Mouse (Mus musculus) heart, postnatal 36 days (tissue): ENCODE data around the gene Arhgef19. TPM values are rescaled to one million over a fixed set of nuclear protein-coding genes. Genes with fewer than 3 reads are reported as not detected.

Experiments used
- DNase-seq, 2 experiments: peaks; one replicate each; pipeline ENCODE4 v3.0.0; 2021 to 2022
- intact Hi-C: fragments of 180-260 bp; cut with DNase I; formaldehyde crosslinking; loops from one replicate; pipeline ENCODE4 v1.15.1; 2025
- total RNA-seq, 2 experiments: library from RNA; stranded (reverse); gene quantifications; 2 replicates each; pipeline ENCODE4 v1.2.3; 2021

Arhgef19 gene
- total RNA-seq, 2 experiments from 2014 or later = 22.2 to 39.7 TPM

DNA sequence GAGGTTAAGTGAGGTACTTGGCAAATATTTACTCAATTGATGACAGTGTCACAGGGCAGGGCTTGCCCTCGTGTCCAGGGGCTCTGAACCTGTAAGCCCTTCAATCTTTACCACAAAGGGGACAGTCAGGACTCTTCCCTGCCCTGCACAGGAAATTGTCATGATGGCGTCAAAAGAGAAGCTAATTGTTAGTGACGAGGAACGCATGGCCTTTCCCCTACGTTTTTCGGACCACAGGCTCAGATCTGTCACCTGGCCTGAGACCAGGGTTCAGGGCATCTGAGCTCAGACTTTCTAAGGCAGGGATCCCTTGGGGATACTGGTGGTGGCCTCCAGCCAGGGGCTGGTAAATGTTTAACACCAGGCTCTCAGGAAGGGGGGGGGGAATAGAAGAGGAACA lies 41.9 kb downstream of the Arhgef19 start:
- intact Hi-C loops = no loop called here
- DNase-seq = no peak

DNA sequence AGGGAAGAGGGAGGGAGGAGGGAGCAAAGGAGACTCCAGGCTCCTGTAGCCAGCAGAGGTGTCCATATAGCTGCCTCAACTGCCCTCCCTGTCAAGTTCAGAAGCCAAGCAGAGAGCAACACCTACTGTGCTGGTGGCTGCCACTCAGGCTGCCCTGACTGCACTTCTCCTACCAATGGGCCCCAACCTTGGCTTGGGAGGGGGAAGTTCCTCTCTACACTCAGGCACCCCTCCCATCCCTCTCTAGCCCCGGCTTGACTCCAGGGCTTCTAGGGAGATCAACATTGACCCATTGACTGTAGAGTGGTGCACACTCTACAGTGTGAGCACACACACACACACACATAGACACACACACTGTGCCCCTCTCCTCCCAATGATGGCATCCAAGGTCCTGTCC lies 42.3 kb downstream of the Arhgef19 start:
- intact Hi-C loops = no loop called here
- DNase-seq = no peak

DNA sequence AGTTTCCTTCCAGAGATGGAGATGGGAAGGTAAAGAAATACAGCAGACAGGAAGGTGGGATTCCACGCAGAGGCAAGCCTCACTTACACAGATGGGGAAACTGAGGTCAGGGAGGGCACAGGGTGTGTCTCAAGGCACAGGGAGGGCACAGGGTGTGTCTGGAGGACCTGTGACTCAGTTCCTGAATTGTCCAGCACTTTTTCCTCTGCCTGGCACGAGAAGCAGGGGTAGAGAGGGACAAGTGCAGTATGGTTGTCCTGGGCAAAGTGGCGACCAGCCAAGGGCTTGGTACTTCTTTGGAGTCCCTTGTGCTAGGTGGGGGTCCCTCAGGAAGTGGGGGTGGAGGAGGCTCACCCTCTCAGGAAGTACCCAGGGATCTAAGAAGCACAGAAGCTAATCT lies 42.8 kb downstream of the Arhgef19 start:
- intact Hi-C loops = no loop called here
- DNase-seq = no peak

DNA sequence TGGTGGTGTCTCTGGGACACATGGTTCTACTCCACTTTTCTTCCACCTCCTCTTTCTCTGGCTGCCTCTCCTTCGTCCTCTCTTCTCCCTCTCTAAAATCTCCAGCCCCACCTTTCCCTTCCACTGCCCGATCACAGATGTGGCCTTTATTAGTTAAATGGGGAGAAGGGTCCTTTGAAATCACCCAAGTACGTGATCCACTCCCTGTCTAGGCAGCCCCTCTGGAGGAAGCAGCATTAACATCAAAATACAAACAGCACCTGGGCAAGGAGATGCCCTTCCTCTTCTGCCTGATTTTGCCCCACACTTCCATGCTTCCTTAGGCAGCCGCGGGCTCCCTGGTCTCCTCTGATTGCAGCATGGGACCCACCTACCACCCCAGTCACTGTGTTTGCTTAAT lies 43.3 kb downstream of the Arhgef19 start:
- DNase-seq = no peak
- intact Hi-C loops = no loop called here

DNA sequence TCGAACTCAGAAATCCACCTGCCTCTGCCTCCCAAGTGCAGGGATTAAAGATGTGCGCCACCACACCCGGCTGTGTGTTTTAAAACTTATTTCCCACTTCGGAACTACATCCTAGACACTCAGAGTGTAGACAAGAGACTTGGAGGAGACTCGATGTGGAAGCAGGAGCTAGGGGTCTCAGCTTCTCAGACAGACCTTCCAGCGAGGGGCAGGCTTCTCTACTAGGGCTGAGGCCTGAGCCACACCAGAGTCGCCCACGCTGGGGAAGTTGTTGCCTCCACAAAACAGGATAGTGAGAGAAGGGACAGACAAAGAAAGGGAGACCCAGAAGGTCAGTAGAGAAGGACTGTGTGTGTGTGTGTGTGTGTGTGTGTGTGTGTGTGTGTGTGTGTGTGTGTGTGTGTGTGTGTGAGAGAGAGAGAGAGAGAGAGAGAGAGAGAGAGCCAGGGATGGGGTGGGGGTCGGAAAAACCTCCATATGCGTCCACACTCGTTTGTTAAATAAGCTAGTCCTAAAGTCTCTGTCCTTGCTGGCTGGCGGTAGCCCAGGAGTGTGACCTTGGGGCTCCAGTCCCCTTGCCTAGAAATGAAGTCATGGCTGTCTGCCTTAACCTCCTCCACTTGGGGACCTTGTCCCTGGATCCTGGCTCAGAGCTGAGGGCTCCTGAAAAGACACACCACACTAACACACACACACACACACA lies 44.0 kb downstream of the Arhgef19 start:
- intact Hi-C loops = no loop called here
- no peak for DNase-seq

DNA sequence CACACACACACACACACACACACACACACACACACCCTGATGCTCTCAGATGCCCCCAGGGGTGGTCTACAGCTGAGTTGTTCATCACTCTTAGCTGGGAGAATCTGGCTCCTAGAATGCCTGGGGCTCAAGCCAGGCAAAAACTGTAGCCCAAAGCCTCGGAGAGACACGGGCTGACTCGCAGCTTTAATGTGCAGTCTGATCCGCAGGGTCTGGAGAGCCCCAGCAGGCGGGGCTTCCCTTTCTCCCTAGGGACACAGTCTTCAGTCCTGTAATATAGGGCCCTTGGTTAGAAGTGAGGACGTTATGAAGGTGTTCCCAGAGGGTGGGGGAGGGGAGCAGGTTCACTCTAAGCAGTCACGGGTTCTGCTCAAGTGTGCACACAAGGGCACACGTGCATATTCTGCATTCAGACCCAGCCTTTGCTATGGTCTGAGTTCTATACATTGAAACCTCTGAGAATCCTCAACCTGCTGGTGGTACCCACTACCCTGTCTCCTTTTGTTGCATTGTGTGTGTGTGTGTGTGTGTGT lies 44.6 kb downstream of the Arhgef19 start:
- intact Hi-C loops = no loop called here
- DNase-seq = no peak

DNA sequence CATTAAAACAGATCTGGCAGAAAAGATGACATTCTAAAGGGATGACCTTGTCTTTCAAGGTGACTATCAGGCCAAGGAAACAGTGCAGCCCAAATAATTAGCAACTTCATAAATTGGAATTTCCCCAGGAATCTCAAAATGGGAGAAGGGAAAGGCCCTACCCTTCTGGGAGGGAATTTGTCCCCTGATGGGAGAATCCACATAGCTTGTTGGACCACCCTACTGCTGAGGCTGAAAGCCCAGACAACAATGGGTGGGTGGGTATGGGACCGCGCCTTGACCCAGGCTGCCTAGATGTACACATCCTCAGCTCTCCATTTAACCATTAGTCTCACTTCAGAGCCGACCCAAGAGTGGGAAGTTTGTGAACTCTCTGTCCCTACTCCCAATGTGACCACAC lies 45.2 kb downstream of the Arhgef19 start:
- DNase-seq = no peak
- intact Hi-C loops = no loop called here

DNA sequence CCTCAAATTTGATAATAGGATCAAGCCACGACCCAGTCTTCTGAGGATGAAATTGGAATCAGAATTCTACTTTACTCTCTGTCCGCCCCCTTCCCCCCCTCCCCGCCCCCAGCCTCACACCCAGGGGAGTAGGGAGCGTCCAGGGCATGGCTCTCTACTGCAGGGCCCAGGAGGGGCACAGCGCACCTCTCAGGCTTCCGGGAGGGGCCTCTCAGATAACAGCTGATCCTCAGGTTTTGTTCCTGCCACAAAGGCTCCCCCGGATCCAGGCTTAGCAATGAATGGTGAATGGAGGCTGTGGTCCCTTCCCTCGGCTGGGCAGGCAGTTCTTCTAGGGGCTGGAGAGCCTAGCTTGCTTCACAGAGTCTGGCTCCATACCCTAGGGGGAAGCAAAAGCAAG lies 45.8 kb downstream of the Arhgef19 start:
- intact Hi-C loops = no loop called here
- no peak for DNase-seq

DNA sequence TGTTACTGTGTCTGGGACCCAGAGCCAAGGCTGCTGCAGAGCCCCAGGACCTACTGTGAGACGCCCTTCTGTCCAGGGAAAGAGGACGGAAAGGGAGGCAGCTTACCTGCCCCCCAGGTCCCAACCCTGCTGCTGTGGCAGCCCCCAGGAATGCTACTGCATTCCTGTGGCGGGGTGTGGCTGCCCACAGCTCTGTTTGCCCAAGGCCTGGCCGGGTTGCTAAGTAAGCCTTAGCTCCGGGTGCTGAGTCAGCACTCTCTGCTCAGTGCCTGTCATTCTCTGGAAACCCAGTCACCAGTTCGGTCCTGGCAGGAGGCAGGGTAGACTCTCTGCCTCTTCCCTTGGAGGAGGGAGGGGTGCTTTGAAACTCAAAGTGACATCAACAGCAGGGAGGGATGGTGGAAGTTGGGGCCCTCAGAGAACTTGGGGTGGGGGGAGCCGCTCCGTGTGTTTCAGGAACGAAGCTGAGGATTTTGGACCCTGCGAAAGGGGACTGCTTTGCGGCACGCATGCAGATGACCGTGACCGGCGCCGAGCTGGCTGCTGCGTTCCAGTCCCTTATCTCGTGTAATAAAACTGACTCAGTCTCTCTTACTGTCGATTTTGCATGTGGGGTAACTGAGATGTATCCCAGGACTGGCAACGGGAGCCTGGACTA lies 47.7 kb downstream of the Arhgef19 start:
- DNase-seq = no peak
- intact Hi-C loops = no loop called here

DNA sequence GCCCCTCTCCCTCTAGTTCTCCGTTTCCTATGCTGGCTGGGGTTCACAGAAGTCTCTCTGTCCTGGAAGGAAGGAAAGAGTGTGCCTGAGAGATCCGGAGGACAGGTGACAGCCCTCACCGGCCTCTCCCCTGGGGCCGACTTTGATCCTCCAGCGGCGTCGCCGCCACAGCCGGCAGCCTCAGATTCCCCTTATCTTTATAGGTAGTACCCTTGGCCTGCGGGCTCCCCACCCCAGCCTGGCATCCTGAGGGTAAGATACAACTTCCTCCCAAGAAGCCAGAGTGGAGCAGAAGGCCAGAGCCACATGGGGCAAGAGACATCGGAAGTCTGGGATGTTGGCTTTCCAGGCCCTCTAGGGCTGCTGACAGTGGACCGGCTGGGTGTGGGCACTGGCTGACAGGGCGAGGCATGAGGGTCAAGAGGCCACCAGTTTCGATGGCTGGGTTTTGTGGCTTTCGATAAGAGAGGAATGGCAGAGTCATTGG lies 48.3 kb downstream of the Arhgef19 start:
- no peak for DNase-seq
- intact Hi-C loops = no loop called here

DNA sequence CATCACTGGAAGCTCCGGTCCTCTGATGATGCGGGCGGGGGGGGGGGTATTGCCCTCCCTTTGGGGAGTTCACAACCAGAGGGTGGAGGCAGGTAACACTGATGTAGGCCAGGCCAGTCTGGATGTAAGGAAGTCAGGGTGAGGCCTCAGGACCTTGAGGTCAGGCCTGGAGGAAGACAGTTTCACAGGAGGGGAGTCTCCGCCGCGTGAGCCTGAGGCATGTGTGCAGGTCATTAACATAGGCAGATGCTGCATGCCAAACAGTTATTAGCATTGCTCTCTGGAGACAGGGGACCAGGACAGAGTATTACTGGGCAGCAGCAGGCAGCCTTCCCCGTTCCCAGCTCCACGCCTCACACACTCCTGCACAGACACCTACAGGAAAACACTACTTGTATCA lies 48.9 kb downstream of the Arhgef19 start:
- intact Hi-C loops = no loop called here
- DNase-seq = no peak

DNA sequence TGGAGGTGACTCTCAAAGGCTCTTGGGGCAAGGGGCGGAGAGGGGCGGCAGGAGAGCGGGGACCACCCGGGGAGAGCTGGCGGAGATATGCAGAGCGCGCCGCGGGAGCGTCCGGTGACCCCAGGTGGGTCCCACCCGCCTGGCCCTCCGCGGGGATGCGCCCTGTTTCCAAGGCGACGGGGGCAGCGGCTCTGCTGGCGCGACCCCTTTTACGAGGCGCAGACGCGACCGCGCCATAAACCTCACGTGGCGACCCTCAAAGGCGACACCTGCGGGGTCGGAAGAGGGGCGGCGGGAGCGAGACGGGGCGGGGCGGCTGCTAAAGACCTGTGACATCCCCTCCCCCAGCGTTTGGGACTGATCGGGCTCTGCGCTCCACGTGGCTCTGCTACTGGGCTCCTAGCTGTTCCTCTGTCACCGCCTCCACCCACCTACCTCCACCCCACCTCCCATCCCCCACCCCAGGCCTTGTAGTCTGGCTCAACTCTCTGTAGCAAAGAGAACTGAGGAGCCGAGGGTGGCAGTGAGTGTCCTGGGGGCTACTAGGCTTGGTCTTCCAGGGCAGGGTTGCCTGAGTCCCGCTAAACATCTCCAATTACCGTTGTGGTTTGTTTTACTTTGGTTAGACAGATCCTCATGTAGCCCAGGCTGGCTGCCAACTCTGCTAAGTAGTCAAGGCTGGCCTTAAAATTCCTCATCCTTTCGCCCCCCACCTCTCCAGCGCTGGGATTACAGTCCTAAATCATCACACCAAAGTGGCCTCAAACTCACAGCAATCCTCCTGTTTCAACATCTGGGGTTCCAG lies 52.5 kb downstream of the Arhgef19 start:
- intact Hi-C loops = no loop called here
- no peak for DNase-seq

DNA sequence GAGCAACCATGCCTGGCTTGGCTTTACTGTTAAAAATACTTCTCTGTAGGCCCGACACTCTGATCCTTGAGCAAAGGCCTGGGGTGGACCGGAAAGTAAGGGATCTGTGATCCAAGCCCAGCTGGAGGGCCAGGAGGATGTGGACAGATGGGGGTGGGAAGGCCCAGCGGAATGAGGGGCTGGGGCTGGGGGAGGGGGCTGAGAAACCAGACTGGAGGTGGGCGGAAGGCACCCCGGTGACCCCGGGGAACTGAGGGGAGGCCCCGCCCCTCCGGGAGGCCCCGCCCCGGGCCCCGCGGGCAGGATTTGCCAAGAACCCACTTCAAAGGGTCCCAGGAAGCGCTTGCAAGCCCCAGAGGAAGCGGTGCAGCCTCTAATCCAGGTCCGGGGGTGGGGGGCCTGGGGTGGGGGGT lies 56.5 kb downstream of the Arhgef19 start:
- intact Hi-C loops = no loop called here
- DNase-seq = no peak

DNA sequence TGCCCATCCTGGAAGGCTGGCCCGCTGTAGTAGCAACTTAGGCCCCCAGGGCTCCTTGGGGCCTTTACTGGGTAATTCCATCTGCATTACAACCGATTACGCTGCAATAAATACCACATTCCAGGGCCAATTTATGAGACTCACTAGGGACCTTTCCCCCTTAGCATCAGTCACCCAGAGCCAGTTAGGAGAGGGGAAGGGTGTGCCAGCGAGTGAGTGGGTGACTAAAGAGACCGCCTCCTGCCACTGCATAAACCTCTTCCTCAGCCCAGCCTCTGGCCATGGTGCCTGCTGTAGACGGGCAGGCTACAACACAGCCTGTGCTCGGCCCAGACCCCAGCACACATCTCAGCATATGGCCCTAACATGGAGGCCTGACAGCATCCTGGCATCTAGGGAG lies 58.6 kb downstream of the Arhgef19 start:
- no peak for DNase-seq
- intact Hi-C loops = no loop called here

DNA sequence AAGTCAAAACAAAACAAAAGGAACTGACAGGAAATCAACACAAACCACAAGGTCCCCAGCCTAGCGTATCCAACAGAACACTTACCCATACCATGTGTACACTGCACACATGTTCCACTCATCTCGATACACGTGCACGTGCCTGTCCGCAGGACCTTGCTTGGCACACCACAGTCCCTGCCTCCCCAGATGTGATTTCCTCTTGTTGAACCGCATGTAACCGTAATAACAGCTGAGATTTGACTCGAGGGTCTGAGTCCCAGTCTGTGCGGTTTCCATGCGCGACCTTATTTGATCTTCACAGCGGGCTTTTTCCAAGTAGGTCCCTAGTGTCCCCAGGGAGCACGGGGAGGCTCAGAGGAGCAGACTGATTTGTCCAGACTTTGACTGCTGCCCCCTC lies 60.1 kb downstream of the Arhgef19 start:
- intact Hi-C loops = no loop called here
- no peak for DNase-seq

DNA sequence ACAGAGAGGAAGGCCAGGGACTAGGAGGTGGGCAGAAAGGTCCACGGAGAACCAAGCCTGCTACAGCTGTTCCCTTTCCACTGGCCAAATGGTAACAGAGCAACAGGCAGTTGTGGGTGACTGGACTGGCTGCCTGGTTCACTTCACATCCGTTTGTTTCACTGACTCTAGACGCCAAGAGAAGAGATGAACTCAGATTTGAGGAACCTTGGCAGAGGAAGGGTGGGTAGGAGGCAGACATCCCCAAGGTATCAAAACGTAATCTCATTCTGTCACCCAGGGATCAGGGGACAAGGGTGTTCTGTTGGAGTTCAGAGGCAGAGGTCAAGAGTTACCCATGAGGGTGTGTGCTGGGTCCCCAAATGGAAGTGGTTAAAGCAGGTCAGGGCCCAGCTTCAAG lies 60.9 kb downstream of the Arhgef19 start:
- intact Hi-C loops = no loop called here
- no peak for DNase-seq

DNA sequence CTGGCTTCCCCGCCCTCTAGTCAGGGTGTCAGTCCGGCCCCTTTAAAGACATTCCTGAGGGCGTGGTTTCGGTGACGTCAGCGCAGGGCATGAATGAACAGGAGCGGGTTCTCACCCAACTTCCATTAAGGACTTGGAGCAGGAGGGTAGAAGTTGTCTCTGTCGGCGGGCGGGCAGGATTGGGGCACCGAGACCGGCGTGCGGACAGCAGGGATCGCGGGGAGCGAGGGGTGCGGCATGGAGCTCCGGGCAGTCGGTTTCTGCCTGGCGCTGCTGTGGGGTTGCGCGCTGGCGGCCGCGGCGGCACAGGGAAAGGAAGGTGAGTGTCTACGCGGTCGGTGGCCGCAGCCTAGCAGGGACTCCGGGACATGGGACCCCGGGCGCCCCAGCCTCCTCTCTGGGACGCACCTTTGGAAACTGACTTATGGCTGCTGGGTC lies 61.8 kb downstream of the Arhgef19 start, which contains the start of gene Epha2:
TSS of gene Epha2 (plus strand) at position 125 of the 438 bp plus-strand sequence.
- intact Hi-C loops = no loop called here
- DNase-seq = peak; percentile 91 to 94

DNA sequence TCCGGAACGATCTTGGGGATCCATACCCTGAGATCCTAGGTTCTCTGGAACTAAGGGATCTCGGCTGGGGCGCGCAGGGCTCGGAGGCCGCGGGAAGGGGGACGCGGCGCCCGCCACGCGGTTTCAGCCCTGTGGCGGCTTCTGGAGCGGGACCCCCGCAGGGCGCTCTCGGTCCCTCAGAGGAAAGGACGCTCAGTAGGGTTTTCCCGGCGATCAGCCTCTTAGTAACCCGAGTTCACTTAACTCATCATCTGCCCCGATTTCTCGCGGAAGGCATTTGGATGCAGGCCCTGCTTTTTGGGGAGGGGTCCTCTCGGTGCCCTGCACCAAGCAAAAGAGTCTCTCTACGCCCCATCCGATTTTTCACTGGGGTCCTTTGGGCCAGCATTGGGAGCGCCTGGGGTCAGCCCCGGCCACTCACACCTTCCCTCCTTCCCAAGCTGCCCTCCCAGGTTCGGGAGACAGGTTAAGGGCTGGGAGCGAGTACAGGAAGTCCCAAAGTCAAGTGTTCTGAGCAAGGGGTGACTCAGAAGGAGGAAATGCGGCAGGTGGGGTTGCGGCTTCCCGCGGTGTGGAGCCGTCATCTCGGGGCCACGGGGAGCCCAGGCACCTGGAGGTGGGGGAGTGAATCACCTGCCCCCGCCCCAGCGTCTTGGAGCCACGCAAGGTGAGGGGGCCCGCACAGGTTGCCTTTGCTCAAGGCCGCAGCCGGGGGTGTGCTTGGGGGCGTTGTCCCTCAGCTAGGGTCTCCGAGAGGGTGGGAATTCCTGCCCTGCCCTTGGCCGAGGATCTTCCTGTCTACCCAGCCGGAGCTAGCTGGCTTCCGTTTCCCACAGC lies 62.5 kb downstream of the Arhgef19 start:
- intact Hi-C loops = loop anchor here (1.0 kb wide), 1 partner anchor 24 kb away; no protein-coding TSS in a partner anchor
- no peak for DNase-seq

DNA sequence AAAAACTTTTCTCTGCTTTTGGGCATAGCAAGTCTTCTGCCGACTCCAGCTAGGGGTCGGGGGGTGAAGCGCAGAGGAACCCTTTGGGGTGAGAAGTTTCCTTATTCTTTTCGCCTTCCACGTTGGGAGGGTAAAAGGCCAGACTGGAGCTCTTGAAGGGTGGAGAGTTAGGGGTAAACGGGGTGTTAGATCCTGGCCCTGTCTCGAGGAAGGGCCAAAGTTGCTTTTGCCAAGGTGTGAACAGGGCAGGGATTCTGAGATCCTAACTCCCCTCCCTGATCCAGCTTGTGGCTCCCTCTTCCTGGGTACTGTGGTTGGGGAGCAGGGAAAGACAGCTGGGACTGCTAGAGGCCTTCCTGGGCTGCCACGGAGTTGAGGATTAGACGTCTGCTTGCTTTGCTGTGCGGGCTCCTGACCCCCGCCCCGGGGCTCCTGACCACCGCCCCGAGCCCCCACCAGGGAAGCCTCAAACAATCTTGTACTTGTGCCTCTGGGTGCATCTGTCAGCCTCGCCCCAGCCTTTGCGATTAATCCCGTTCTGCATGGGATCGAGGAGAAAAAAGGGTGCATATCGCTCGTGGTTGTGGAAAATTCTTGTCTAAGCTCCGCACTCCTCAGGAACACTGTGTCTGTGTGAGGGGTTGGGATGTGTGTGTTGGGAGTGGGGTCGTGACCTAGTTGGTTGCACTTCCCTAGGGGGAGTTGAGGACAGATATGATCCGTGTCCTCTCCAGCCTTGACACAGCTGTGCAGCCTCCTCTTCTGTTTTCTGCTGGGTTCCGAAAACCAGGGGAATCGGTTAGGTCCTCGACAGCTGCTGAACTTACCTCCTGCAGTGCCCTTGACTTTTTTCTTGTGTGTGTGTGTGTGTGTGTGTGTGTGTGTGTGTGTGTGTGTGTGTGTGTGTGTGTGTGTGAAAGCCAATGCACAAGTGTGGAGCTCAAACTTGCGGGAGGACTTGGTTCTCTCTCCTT lies 63.4 kb downstream of the Arhgef19 start:
- no peak for DNase-seq
- intact Hi-C loops = loop anchor here (1.0 kb wide), 1 partner anchor 24 kb away; no protein-coding TSS in a partner anchor
